Mouse (Mus musculus) T-cell, adult 2 months (primary cell): ENCODE data around the gene Haspin.

Experiments used
- DNase-seq: peaks from one replicate; pipeline ENCODE4 v3.0.0; 2022; ENCODE audit warnings: low spot score

The Haspin gene

DNA sequence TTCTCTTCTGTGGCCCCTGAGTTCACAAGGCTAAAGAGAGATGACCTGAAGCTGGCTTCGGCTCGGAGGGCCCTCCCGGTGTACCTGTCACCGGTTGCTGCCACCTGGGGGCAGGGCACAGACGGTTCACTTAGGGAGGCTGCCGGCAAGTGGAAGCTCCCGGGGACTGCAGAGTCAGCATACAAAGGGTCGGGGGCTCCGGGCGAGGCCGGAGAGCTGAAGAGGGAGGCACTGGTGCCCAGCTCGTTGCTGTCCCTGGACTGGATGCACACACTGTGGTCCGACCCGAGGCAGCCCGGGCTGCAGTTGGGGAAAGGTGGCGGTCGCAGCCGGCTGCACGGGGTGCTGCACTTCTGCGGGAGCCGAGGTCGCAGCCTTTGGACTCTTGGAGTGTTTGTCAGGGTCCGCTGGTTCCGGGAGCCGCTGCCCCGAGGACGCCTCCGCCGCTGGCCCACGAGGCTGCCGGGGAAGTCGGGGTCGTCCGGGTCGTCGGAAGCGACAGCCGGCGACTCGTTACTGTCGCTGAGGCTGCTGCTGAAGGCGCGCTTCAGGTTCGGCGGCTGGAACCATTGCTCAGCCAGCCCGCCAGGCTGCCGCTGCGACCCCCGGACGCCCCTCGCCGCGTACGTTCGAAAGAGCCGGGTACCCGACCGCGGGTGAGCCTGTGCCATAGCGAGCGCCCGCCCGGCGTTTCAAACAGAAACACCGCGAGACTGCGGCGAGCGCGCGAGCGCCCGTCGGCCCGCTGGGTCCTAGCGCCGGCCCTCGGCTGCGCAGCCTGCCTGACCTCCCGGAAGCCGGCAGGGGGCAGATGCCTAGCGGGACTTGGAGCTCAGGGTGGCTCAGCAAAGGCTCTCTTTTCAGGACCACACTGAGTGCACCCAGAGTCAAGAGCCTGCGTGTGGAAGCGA is at the start of gene Haspin:
Gene Haspin, minus strand, starts transcription at position 704 of the 911 bp plus-strand sequence.
- DNase-seq: peak; percentile 93

DNA sequence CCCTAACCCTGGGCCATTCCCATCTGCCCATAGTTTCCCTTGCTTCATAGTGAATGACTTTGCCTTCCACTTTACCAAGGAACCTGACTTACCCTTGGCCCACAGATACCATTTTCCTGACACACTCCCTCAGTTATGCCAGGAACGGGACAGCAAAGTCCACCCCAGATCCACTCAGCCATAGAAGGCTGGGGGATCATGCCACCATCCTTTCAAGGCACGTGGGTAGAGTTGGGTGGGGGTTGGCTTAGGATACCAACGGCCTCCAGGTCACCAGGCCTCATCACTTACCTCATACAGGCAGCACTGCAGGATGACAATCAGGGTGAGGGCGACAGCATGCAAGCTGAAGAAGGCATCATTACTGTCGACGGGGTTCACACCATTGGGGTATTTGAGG is 49.1 kb upstream of the Haspin start:
- DNase-seq: no peak

DNA sequence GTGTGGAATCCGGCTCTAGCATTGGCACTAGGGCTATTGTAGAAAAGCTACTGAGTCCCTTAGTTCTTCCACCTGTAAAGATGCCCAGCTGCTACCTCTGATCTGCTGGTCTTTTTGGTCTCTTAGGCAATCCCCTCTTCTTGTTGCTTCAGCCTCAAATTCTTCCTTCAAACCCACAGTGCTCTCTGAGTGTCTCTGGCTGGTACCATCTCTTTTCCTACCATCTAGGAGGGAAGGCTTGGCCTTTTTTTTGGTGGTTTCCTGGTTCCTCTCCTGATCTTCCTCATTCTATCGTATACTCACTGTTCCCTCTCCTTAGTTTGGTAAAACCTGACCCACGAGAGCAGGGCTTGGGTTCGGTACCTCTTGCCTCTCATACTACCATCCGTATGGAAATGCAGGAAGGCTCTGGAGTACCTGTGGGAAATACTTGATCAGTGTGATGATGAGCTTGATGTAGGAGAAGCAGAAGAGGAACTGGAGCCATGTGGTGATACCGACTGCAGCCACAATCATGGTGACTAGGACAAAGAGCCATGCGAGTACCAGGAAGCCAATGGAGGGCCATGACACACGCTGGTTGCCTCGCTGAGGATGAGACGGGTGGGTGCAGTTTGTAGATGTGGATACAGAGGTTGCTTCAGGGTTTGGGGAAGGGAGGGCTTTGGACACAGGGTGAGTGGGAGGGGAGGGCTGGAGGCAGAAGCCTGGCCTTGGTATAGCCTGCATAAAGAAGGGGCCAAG is 48.0 kb upstream of the Haspin start:
- no peak for DNase-seq

DNA sequence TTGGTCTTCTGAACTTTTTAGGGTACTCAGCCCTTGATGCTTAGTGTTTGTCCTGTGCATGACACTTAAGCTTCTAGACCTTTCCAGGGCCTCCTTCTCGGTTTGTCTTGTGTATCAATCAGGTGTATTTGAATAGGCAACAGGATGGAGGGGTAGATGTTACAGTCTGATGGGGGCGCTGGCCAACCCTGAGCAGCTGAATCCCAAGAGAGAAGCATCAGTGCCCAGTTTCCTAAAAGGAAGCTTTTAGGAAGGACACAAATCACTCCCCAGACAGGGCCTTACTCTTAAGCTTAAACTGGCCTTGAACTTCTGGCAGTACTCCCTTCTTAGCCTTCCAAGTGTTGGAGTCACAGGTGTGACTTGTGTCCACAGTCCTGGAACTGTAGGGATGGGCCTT is 39.8 kb upstream of the Haspin start:
- no peak for DNase-seq

GRCm38 (mm10) chr11:73177509-73177875 is 39.4 kb upstream of the Haspin start:
- no peak for DNase-seq

DNA sequence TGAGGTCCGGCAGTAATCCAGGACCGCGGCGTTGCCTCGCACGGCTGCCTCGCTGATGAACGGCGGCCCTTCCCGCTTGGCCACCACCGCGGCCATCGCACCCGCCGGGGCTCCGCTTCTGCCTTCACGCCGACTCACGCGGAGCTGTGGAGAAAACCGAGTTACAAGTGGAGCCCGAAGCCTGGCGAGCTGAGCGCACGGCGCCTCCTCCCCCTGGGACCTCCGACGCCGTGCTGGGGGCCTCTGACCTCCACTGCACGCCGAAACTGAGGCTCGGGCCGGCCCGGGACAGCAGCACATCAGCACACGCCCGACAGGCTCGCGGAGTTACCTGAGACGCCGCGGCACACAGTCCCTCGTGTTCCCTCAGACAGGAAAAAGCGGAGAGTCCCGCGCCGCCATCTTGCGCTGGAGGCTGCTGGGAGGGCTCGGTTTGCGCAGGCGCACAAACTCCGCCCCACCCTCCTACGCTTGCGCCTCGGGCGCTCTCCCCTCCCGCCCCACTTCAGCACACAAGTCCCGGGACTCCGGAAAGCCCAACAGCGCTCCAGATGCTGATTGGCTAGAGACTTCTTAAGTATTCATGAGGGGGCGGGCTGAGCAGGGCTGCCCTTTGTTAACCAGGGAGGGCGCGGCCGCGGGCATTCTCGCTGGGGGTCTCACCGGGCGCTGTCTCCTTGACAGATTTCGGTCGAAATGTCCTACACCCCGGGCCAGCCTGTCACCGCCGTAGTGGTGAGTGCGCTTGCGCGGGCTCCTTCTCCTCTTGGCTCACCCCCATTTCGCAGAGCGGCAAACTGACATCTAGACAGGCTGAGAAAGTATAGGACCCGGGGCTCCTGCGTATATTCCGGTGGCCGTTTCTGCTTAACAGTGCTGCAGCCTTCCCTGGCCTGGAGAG is 38.8 kb upstream of the Haspin start, which contains the start of the genes Emc6 and Tax1bp3:
Gene Emc6, minus strand, starts transcription at position 430 of the 901 bp plus-strand sequence.
Gene Tax1bp3, plus strand, starts transcription at position 476 of the 901 bp plus-strand sequence.
- DNase-seq: peak; percentile 98

DNA sequence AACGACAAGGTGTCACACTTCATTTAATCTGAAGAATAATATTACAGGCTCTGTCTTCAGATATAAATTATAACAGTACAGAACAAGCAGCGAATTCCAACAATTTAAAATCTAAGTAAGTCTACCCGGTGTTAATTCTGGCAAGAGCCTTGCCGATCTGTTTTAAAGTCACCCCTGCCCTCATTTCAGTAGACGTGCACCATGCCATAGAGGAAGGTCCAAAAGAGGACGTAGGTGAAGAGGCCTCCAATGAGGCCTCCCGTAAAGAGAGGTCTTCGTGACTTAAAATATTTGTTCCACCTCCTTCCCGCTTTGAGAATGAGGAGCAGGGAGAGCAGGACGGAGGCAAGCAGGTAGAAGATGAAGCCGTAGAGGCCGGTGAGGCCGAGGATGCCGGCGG is 38.1 kb upstream of the Haspin start:
- DNase-seq: no peak

DNA sequence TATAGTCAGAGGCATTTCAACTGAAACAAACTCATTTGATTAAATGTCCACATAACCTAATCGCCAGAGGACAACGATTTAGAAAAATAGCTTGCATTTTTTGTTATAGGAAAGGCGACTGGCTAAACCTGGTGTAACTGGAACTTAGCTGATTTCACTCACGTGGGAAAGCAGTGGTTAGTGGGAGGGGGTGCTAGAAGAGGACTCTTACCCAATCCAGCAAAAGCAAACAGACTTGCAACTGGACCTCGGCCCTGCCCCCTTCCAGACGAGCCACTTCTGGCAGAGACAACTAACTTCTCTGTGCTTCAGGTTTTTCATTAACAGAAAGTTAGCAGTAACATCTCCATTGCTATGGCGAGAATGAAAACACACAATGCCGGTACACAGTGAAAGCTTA is 37.5 kb upstream of the Haspin start:
- DNase-seq: no peak

DNA sequence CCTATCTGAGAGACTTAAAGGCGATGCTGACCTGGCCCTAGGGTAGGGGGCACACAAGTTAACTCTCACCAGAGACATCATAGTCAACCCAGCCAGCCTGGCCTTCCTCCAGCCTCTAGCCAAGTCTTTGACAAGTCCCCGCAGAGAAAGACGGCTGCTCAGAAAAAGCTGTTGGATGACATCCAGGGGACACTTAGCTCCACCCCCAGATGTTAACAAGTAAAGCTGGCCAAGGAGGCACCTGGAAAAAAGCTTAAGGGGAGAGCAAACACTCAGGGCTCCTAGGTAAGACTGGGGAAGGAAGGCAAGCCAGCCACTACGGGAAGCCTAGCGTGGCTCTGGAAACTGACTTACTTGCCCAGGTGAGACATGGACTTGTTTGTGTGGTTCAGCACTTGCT is 34.1 kb upstream of the Haspin start:
- no peak for DNase-seq

- peak; percentile 44 for DNase-seq
Measured at GRCm38 (mm10) chr11:73169231-73169630, 31.1 kb upstream of the Haspin start.

DNA sequence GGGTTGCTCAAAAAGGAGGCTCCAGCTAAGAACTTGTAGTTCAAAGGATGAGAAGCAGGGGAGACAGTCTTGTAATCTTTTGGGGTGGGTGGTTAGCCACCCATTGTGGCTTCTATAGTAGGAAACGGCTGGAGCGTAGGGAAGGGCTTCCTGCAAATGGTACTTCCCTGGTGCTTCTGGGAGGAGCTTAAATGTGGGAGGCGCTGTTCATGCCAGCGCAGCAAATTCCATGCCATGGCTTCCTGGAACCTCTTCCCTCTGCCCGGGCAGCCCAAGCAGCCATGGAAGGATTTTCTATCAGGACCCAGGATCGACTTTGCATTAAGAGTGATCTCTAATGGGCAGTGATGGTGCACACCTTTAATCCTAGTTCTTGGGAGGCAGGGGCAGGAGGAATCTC is 30.5 kb upstream of the Haspin start:
- DNase-seq: no peak

GRCm38 (mm10) chr11:73168071-73168470 is 30.0 kb upstream of the Haspin start:
- no peak for DNase-seq

GRCm38 (mm10) chr11:73162284-73162683 is 24.2 kb upstream of the Haspin start:
- DNase-seq: no peak

GRCm38 (mm10) chr11:73161616-73162015 is 23.5 kb upstream of the Haspin start:
- DNase-seq: no peak

GRCm38 (mm10) chr11:73160811-73161200 is 22.7 kb upstream of the Haspin start:
- DNase-seq: no peak

- DNase-seq: no peak
Measured at GRCm38 (mm10) chr11:73159957-73160810, 22.1 kb upstream of the Haspin start, which contains the start of gene P2rx5. TSS of gene P2rx5 (plus strand) at chr11:73160421.

GRCm38 (mm10) chr11:73155071-73155470 is 17.0 kb upstream of the Haspin start:
- no peak for DNase-seq

GRCm38 (mm10) chr11:73148209-73148608 is 10.1 kb upstream of the Haspin start:
- peak; percentile 13 for DNase-seq

- no peak for DNase-seq
Measured at GRCm38 (mm10) chr11:73146975-73147365, 8.9 kb upstream of the Haspin start.

GRCm38 (mm10) chr11:73146026-73146974 is 8.2 kb upstream of the Haspin start:
- no peak for DNase-seq
